Mouse (Mus musculus) layer of hippocampus, postnatal 25 days (tissue): ENCODE measurements at regions not wholly inside any gene's neighbourhood (a gene's known extent, or its start where the extent isn't known, plus 50 kb on each side); places are given as distances from the start of the nearest gene placed in this dataset.

Source experiments
- DNase-seq, 2 experiments: peaks; one replicate each; pipeline ENCODE4 v3.0.0; 2022; ENCODE audit warnings: mixed read lengths in 2 of 2, low spot score in 1 of 2; ENCODE audit errors: extremely low spot score in 1 of 2

DNA sequence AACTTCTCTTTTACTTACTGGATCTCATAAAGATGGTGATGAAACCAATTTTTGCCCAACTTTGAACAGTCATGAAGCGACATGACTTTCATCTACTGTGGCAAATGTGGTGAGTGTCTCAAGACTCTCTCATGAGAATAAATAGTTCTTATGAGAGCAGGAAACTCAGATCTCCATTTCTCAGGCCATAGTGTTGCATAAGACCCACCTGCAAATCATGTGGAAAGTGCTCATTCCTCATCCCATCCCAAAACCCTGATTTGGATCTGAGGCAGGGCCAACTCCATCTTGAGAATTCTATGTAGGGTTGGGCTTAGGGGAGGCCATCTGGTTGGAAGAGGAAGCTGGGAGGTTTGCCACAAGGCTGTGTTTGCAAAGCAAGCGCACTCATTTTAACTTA, 92.5 kb upstream of the Galnt5 start:
- no peak for DNase-seq

DNA sequence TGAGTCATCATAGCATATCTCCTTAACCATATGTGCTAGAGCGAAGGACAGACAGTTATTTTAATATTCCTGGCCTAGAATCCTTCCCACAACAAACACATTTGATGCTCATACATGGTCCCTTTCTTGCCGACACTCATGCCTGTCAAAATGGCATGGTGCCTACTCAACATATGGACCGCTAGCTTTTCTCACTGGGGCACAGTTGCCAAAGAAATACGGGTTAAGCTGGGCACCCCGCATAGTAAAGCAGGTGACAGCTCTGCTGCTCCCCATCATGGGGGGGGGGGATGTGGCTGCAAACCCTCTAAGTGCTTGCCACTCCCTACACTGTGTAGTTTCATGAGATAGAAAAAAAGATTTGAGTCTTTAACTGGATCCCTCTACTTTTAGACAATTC, 90.7 kb upstream of the Galnt5 start:
- DNase-seq = peak in 1 of 2 experiments; percentile 12

DNA sequence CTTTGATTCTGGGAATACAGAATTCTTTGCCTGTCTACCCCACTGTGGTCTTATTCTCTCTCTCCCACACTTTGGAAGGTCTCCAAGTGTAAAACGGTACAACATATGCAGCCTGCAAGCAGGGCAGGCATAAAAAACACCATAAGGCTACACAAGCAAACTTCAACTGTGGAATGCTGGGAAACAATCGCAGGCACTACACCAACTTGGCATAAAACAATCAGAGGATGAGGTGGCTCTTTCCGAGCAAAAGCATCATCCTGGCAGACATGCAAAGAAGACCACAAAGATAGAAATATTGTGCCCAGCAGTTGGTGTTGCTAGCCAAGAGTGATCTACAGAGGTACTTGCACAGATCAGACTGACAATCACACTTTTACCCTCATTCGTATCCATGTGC, 88.0 kb upstream of the Galnt5 start:
- peak in 1 of 2 experiments; percentile 12 for DNase-seq

DNA sequence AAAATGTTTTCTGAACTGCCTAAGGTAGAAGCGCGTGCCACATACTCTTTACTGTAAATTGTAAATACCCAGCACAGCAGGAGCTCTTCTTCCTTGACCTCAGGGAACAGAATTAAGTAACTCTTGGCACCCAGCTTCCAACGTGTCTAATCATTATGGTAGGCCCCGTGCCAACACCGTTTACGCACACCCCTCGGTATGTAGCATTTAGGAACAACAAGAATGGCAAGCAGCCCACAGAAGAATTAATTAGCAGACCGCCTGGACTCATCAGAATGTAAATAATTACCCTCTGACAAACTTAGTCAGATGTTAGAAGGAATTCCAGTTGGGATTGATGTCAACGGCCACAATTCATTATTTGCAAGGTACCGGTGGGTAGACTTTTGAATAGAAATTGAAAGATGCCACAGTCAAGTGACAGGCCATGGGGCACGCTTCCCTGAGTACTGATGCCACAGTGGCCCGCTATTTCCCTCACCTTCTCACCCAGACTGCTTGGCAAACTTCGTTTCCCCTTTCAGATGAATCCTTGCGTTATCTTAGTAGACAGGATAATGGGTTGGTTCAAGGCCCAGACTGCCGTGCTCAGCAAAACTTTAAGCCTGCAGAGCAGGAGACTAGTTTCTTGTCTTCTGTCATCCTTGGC, 81.2 kb upstream of the Galnt5 start:
- no peak for DNase-seq

DNA sequence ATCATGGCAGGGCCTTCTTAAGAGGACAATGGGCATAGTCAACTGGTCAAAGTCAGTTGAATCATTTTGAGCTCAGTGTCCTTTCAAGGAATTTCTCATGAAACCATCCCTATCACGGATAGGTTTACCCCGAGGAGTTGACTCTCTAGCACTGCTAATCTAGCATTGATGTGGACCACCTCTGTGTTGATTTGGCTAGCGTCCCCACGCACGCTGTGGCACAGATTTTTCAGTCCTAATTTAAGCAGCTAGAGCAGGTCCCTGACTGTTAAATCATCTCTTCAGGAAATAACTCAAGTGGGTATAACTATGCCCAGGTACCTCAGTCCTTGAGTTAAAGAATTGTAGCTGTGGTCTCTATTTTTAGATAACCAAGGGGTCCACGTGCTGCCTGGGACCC, 80.0 kb upstream of the Galnt5 start:
- DNase-seq = no peak

- peak in 1 of 2 experiments; percentile 73 for DNase-seq
These were observed 78.5 kb upstream of the Galnt5 start for GRCm38 (mm10) chr2:57919102-57919731.

- no peak for DNase-seq
These were observed 63.4 kb upstream of the Galnt5 start for GRCm38 (mm10) chr2:57934062-57934822.
